Mouse (Mus musculus) cerebellum, adult 2 months (tissue): ENCODE results near the gene Gm28038.

Source experiments
- CTCF ChIP-seq: fragments of 200-500 bp; IDR thresholded peaks from 2 replicates; pipeline ENCODE4 v1.5.1; 2011; ENCODE audit warnings: low read depth, mild to moderate bottlenecking, control low read depth, low read length, moderate library complexity, borderline replicate concordance; ENCODE audit not compliant: insufficient read depth
- POLR2A ChIP-seq: fragments of 200-500 bp; IDR thresholded peaks from 2 replicates; pipeline ENCODE4 v1.6.1; 2011; ENCODE audit warnings: low read length, control low read depth, borderline replicate concordance; ENCODE audit not compliant: insufficient read depth

DNA sequence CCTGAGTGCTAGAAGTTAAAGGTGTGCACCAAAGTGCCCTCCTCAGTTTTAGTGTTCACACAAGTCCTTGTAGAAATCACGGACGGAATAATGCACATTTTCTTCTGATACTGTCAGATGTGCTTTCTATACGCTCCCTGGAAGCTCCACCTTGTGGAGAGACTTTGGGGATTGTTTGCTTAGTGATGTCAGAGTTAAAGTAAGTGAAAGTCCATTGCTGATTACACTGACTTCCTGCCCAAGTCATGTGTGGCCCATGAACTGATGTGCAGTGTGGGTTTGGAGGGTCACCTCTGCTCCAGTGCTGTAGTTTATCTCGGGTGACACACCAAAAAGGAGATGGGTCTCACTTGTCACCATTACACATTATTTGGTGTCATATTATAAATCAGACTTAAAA is 38.4 kb downstream of the Gm28038 start:
- TF ChIP-seq CTCF (no peak), POLR2A (no peak)
